Mouse (Mus musculus) kidney, postnatal 0 days (tissue): ENCODE results near the gene Diablo. TPM values are rescaled to one million over a fixed set of nuclear protein-coding genes. Genes with fewer than 3 reads are reported as not detected.
"Not testable (repeated sequence)": the region's sequence is repeated elsewhere in the genome, so short reads cannot be mapped to it uniquely, and the experiment has no call there.

Source experiments
- ATAC-seq: fragments of 200-750 bp; cut with Nextera tagmentation; replicated peaks from 2 replicates; pipeline ENCODE4 v1.8.0; 2017; ENCODE audit warnings: low read depth, moderate number of reproducible peaks, moderate TSS enrichment, moderate library complexity; ENCODE audit not compliant: low FRiP score
- DNase-seq: peaks from one replicate; pipeline ENCODE4 v3.0.0-alpha.2; 2016; ENCODE audit warnings: low spot score
- H3K27ac ChIP-seq: fragments of 300-500 bp; sonication (generic); 2 replicates; pipeline ENCODE4 v1.5.1; 2014; ENCODE audit warnings: mild to moderate bottlenecking
- H3K27me3 ChIP-seq: fragments of 300-500 bp; sonication (generic); 2 replicates; pipeline ENCODE4 v1.6.1; 2014; ENCODE audit warnings: low read length, mixed read lengths; ENCODE audit not compliant: insufficient read depth
- H3K36me3 ChIP-seq: fragments of 300-500 bp; sonication (generic); 2 replicates; pipeline ENCODE4 v1.6.1; 2014; ENCODE audit warnings: low read length, mixed read lengths; ENCODE audit not compliant: insufficient read depth
- H3K4me1 ChIP-seq: fragments of 300-500 bp; sonication (generic); replicated peaks from 2 replicates; pipeline ENCODE4 v1.6.1; 2014; ENCODE audit warnings: antibody characterized with exemption, low read length, mixed read lengths; ENCODE audit not compliant: insufficient read depth
- H3K4me2 ChIP-seq: fragments of 300-500 bp; sonication (generic); 2 replicates; pipeline ENCODE4 v1.6.1; 2014; ENCODE audit warnings: mild to moderate bottlenecking, low read length, moderate library complexity, mixed read lengths
- H3K4me3 ChIP-seq: fragments of 300-500 bp; sonication (generic); replicated peaks from 2 replicates; pipeline ENCODE4 v1.5.1; 2014; ENCODE audit warnings: low read depth, low read length
- H3K9ac ChIP-seq: fragments of 300-500 bp; sonication (generic); 2 replicates; pipeline ENCODE4 v1.6.1; 2014; ENCODE audit warnings: low read depth, low read length
- H3K9me3 ChIP-seq: fragments of 300-500 bp; sonication (generic); replicated peaks from 2 replicates; pipeline ENCODE4 v1.6.1; 2016; ENCODE audit warnings: low read length, inconsistent platforms, mixed read lengths
- CTCF ChIP-seq: IDR thresholded peaks from 2 replicates; pipeline ENCODE4 v1.5.1; 2016; ENCODE audit warnings: antibody characterized with exemption, low read depth, mild to moderate bottlenecking, moderate library complexity
- WGBS: fragments of 180-500 bp; shearing (Covaris S2); extraction: QIAGEN DNeasy Blood & Tissue Kit; methylation state at CpG from one replicate; pipeline ENCODE4 v1.1.7; 2014; 5-methylcytosine and 5-hydroxymethylcytosine counted together
- polyA plus RNA-seq: library from polyadenylated mRNA; unstranded; fragments of >200 nt; fragmentation: Nextera tagmentation; extraction: Ambion mirVana; gene quantifications from 2 replicates; pipeline ENCODE4 v1.2.1, GENCODE M21; 2015

Gene Diablo
- polyA plus RNA-seq, 1 experiment from 2014 or later = 101 TPM

DNA sequence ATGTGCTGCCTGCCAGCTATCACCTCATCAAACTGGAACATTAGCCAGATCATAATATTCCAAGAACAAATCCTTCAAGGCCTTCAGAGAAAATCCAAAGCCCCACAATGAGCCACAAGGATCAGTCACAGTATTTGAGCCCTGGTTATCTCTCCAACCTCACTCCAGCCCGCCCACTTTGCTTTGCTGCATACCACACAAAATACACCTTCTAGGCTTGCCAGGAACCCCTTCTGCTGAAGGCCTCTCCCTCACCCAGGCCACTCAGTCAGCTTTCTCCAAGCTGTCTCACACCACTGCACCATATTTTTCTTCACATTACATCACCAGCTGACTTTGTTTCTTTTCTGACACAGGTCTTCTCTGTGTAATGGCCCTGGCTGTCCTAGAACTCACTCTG is 1.8 kb downstream of the Diablo start:
- WGBS = 83% methylated on average over 1 of the region's 1 CpGs
- Histone ChIP-seq H3K4me1 (peaks cover 3% of the 10 kb centered on the region; the same call in 1 of the 2 replicates), H3K9ac (no peak overlapping the region), H3K9me3 (no peaks in the 10 kb centered on the region), H3K4me3 (no peak overlapping the region), H3K36me3 (0 out of 2 replicates have a peak, but pooled peaks cover 8% of the 10 kb centered on the region), H3K27me3 (no peaks in the 10 kb centered on the region), H3K4me2 (no peak overlapping the region), H3K27ac (no peak overlapping the region)
- DNase-seq (no peak), ATAC-seq (no peak)
- TF ChIP-seq CTCF = no peak

DNA sequence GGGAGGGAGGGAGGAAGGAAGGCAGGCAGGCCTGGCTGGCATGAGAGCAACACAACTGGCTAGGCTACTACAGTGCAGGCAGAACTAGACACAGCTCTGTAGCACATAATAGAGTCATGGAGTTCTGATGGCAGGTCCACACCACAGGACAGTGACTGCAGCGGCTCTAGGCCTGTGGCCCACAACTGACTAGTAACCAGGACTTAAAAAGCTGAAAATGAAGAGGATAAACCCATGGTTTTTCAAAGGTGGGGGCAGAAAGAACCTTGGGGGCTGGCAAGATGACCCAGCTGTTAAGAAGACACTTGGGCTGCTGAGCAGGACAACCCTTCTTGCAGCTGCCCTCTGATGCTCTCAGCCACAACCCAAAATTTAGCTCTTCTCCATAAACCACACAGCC is 2.4 kb downstream of the Diablo start:
- Histone ChIP-seq H3K9ac (no peak overlapping the region), H3K27ac (no peak overlapping the region), H3K4me3 (no peak overlapping the region), H3K4me2 (no peak overlapping the region), H3K9me3 (no peaks in the 10 kb centered on the region), H3K27me3 (no peaks in the 10 kb centered on the region), H3K4me1 (peaks cover 3% of the 10 kb centered on the region; the same call in 1 of the 2 replicates), H3K36me3 (0 out of 2 replicates have a peak, but pooled peaks cover 8% of the 10 kb centered on the region)
- ATAC-seq = no peak
- DNase-seq = no peak
- no peak for TF ChIP-seq CTCF
- 97% methylated on average over 1 of the region's 1 CpGs for WGBS

DNA sequence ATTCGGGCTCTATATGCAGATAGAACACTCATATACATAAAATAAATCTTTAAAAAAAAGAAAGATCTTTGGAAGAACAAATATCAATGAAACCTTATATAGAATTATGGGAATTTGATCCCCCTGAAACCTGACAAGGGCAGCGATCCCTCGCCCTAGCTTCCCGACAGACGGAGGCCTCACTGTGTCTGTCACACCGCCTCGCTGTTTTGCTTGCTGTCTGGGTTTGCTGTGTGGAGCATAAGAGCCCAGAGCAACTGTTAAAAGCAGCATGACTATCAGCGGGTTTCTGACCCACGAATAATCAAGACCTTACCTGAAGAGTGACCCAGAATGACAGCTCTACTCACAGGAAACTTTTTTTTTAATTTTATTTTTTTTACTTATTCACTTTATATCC is 3.3 kb downstream of the Diablo start:
- Histone ChIP-seq H3K9ac (no peak overlapping the region), H3K4me3 (no peak overlapping the region), H3K4me2 (no peak overlapping the region), H3K9me3 (no peaks in the 10 kb centered on the region), H3K27ac (no peak overlapping the region), H3K4me1 (peaks cover 3% of the 10 kb centered on the region; the same call in 1 of the 2 replicates), H3K27me3 (no peaks in the 10 kb centered on the region), H3K36me3 (peaks cover 12% of the 10 kb centered on the region; the same call in 1 of the 2 replicates)
- ATAC-seq (no peak), DNase-seq (no peak)
- TF ChIP-seq CTCF = no peak
- WGBS = 80% methylated on average over 9 of the region's 9 CpGs

DNA sequence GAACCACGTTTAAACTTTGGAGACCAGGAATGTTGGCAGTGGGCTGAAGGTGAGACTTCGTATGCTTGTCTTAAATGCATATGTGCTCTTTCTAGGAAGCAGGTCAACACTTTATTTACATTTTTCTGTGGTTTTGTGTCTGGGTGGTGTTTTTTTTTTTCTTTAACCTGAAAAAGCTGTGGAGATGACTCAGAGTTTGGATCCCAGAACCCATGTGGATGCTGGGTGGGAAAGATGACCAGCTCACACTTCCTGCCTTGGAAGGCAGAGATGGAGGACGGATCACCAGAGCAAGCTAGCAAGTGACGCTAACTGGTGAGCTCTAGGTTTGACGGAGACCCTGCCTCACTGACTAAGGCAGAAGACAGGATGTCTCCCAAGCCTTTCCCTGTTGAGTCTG is 9.1 kb downstream of the Diablo start:
- ATAC-seq = no peak
- H3K9ac ChIP-seq = no peak overlapping the region
- WGBS = 87% methylated on average over 5 of the region's 5 CpGs
- no peak for TF ChIP-seq CTCF
- no peaks in the 10 kb centered on the region for H3K27me3 ChIP-seq
- H3K36me3 ChIP-seq = peaks cover 17% of the 10 kb centered on the region; the same call in 1 of the 2 replicates
- no peak overlapping the region for H3K27ac ChIP-seq
- H3K4me3 ChIP-seq = no peak overlapping the region
- H3K4me2 ChIP-seq = no peak overlapping the region
- no peaks in the 10 kb centered on the region for H3K9me3 ChIP-seq
- H3K4me1 ChIP-seq = no peaks in the 10 kb centered on the region
- DNase-seq = no peak

DNA sequence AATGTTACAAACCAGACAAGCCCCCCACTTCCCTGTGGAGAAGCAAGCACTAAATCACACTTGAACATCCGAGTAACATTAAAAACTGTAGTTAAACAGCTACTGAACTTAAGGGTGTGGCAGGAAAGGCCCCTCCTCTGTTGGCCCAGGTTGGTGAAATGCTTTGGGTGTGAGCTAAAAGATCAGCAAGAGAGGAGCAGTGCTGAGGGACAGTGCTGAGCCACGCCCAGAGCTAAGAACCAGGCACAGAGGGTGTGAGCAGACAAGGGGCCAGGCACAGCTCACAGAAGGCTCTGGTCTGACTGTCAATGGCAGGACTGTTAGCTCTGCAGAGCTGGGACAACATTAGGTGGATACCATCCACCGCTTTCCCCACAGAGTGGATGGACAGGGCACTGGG is 11.9 kb downstream of the Diablo start:
- Histone ChIP-seq H3K4me3 (no peak overlapping the region), H3K4me2 (no peak overlapping the region), H3K9me3 (no peaks in the 10 kb centered on the region), H3K27me3 (no peaks in the 10 kb centered on the region), H3K9ac (no peak overlapping the region), H3K36me3 (peaks cover 9% of the 10 kb centered on the region; the same call in 1 of the 2 replicates), H3K27ac (no peak overlapping the region), H3K4me1 (no peaks in the 10 kb centered on the region)
- no peak for ATAC-seq
- WGBS = 67% methylated on average over 3 of the region's 3 CpGs
- DNase-seq = no peak
- TF ChIP-seq CTCF = no peak

DNA sequence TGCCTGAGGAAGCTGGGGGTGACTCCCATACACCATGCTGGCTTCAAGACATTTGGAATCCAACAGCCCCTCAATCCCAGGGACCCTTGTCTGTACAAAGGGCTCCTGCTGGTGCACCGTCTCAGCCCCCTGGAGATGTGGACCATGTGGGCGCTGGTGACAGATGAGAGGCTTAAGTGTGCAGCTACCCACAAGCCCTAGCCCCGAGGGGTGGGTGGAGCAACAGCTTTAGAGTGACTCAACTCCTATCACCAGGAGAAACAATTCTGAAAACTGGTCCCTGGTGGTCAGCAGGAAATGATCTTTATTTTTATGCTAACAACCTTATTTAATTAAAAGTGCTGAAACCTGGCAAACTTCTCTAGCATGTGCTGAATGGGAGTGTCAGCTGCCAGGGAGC is 12.6 kb downstream of the Diablo start:
- not testable (repeated sequence) for H3K4me2 ChIP-seq, H3K27ac ChIP-seq
- 85% methylated on average over 3 of the region's 3 CpGs for WGBS

DNA sequence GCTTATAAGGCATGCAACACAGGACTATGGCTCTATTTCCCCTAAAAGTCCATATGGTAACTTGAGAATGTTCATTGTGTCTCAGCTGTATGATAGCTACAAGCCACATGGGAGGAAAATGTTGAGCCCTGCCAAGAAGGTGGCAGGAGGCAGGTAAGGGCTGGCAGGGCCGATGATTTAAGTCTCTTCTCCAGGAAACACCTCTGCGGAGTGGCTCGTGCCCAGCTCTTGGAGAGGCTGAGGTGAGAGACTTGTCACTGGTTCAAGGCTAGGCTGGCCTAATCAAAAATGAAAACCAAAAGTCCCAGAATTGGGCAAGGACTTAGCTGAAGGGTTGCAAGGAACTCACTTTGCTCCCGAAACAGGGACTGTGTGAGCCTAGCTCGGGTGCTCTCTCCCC is 13.8 kb downstream of the Diablo start, which contains the start of gene B3gnt4:
B3gnt4 (plus strand) TSS at position 301 of the 400 bp plus-strand sequence.
- Histone ChIP-seq H3K36me3 (0 out of 2 replicates have a peak, but pooled peaks cover 5% of the 10 kb centered on the region), H3K27me3 (no peaks in the 10 kb centered on the region), H3K4me2 (no peak within 1 kb of the TSS), H3K4me1 (no peaks in the 10 kb centered on the region), H3K4me3 (no peak within 1 kb of the TSS), H3K9ac (no peak within 1 kb of the TSS), H3K27ac (no peak within 1 kb of the TSS), H3K9me3 (no peaks in the 10 kb centered on the region)
- ATAC-seq = no peak
- 88% methylated on average over 5 of the region's 5 CpGs for WGBS
- no peak for TF ChIP-seq CTCF
- DNase-seq = no peak

More for the DNA sequence above, 12.6 kb downstream of the Diablo start:
- H3K9ac ChIP-seq, H3K9me3 ChIP-seq, H3K4me1 ChIP-seq, DNase-seq, H3K27me3 ChIP-seq, ATAC-seq, H3K36me3 ChIP-seq, H3K4me3 ChIP-seq: not testable (repeated sequence)
